Mouse (Mus musculus): ENCODE data around the gene Pon1. TPM values are rescaled to one million over a fixed set of nuclear protein-coding genes. Genes with fewer than 3 reads are reported as not detected.

Gene Pon1
- polyA plus RNA-seq, 1 experiment = not detected

DNA sequence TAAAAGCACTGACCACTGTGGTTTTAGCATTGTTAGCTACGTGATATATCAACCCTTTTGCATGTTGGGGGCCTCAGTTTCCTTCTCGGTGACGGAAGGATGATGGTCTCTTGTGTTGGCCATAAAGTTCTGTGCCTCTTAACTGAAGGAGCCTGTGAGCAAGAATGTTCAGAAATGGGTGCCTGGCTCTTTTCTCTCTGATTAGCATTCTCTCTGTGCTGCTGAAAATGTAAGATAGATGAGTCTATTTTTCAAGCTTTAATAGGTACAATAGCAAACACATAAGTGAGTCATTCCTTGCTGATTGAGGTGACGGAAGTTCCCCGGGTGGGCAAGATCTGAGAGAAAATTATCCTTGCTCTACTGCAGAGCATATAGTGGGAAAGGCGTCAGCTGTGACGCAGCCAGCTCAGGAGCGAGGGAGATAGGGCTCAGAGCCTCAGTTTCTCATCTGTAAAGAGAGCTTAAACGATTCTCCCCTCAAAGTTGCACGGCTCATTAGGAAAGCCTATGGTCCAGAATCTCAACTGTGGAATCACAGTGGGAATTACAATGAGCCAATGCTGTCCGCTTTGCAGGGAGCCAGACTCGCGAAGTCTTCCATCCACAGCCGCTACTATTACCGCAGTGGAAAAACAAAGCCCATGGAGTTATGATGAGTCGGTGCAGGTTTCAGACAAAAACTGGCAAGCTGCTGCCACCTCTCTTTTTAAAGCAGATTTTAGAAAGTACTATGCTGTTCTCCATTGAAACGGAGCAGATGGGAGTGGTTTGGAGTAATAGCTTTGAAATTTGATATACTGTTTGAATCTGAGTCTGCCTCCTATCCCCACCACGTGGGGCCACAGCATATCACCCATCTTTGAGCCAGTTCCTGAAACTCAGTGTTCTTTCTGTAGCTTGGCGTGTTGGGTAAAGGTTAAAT lies 15.5 kb downstream of the Pon1 start:
- H3K79me3 ChIP-seq (ENCODE audit: low read depth) = no peaks in the 10 kb centered on the region
- H3ac ChIP-seq (ENCODE audit: control insufficient read depth, insufficient read length, low read depth) = no peak overlapping the region
- H3K36me3 ChIP-seq (ENCODE audit: control insufficient read depth, insufficient read depth) = no peaks in the 10 kb centered on the region
- H3K4me3 ChIP-seq (ENCODE audit: insufficient read depth, poor library complexity, severe bottlenecking) = no peak overlapping the region
- TF ChIP-seq USF1 (IDR thresholded peaks at IDR 0.05; ENCODE audit: low read depth) = peak; percentile 38
- no peak for TF ChIP-seq MAX (IDR thresholded peaks at IDR 0.05)
- H3K79me2 ChIP-seq (ENCODE audit: control insufficient read depth, insufficient read depth) = no peaks in the 10 kb centered on the region
- no peaks in the 10 kb centered on the region for H3K27me3 ChIP-seq (ENCODE audit: control insufficient read depth, insufficient read depth, insufficient read length)

DNA sequence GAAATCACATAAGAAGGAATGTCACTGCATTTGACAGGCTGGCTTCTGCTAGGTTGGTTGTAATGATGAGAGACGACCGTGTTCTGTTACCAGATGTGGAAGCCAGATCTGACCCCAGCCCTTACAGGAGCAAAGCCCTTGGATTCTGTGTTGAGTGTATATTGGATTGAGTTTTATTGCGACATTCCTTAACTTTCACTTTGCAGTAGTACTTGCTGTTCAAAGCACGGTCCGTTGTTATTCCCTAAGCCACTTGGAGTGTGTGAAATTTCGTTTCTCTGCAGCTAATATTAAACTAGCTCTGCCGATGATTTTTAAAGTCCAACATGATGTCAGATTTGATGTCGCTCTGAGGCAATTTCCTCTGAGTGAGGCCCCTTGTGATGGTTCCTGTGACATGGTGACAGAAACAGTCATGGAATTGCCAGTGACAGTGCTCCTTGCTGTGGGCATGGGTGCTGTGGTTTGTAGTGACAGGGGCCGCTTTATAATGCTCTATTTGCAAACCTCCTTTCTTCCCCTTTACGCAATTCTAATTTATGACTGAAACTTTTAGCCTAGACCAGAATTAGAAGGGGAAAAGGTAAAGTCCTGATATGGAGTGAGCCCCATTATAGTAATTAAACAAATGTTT lies 19.4 kb downstream of the Pon1 start:
- Histone ChIP-seq H3K36me3 (ENCODE audit: control insufficient read depth, insufficient read depth) (no peaks in the 10 kb centered on the region), H3ac (ENCODE audit: control insufficient read depth, insufficient read length, low read depth) (no peak overlapping the region), H3K4me3 (ENCODE audit: insufficient read depth, poor library complexity, severe bottlenecking) (no peak overlapping the region), H3K79me2 (ENCODE audit: control insufficient read depth, insufficient read depth) (no peaks in the 10 kb centered on the region), H3K79me3 (ENCODE audit: low read depth) (no peaks in the 10 kb centered on the region), H3K27me3 (ENCODE audit: control insufficient read depth, insufficient read depth, insufficient read length) (peaks cover 3% of the 10 kb centered on the region)
- peak; percentile 18 for TF ChIP-seq CEBPB (IDR thresholded peaks at IDR 0.05; ENCODE audit: low read depth)
- no peak for TF ChIP-seq USF1 (IDR thresholded peaks at IDR 0.05; ENCODE audit: low read depth)
- no peak for TF ChIP-seq CTCF (IDR thresholded peaks at IDR 0.05; ENCODE audit: control insufficient read depth, insufficient read depth, insufficient read length)
- no peak for TF ChIP-seq MAX (IDR thresholded peaks at IDR 0.05)

DNA sequence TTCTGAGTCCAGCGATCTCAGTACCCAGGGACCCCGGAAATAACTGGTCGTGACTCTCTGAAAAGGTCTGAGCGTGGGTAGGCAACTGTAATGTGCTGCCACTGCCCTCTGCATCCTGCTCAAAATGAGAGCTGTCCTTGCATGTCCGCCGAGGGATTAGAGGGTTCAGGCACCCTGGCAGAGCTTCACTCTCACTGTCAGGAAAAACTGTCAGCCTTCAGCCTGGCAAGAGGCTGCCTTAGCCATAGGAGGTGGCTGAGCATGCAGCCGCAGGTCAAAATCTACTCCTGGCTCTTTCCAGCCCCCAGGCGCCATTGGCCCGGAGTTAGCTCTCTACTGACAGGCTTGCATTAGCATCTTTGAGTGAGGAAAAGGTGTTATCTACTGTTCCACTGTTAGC lies 21.2 kb downstream of the Pon1 start:
- no peak for TF ChIP-seq FOSL1 (IDR thresholded peaks at IDR 0.05; ENCODE audit: insufficient read depth, low read length, poor library complexity, severe bottlenecking)
- TF ChIP-seq MYOD1 (IDR thresholded peaks at IDR 0.05; ENCODE audit: control insufficient read depth, insufficient read length, low read depth) = no peak
- TF ChIP-seq CEBPB (IDR thresholded peaks at IDR 0.05; ENCODE audit: low read depth) = no peak
- Histone ChIP-seq H3K4me3 (ENCODE audit: insufficient read depth, poor library complexity, severe bottlenecking) (no peak overlapping the region), H3K36me3 (ENCODE audit: control insufficient read depth, insufficient read depth) (no peaks in the 10 kb centered on the region), H3ac (ENCODE audit: control insufficient read depth, insufficient read length, low read depth) (no peak overlapping the region), H3K79me3 (ENCODE audit: low read depth) (no peaks in the 10 kb centered on the region), H3K27me3 (ENCODE audit: control insufficient read depth, insufficient read depth, insufficient read length) (peaks cover 3% of the 10 kb centered on the region), H3K79me2 (ENCODE audit: control insufficient read depth, insufficient read depth) (no peaks in the 10 kb centered on the region)

DNA sequence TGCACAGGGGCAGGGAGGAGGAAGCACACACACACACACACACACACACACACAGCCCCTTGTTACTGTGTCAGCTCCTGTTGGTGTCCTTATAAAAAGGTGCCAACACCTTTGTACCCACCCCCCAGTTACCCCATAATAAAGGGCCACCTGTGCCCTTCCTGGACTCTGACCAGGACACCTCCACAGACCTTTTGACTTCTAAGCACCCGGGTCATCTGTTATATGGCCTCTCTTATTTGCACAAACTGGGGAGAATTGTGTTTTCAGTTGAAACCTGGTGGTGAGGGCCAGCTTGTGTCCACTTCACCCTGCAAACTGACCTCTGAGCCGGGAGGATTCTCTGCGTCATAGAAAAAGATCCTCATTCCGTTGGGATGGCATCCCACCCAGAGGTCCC lies 22.3 kb downstream of the Pon1 start:
- no peaks in the 10 kb centered on the region for H3K36me3 ChIP-seq (ENCODE audit: control insufficient read depth, insufficient read depth)
- no peak for TF ChIP-seq MAX (IDR thresholded peaks at IDR 0.05)
- TF ChIP-seq CTCF (IDR thresholded peaks at IDR 0.05; ENCODE audit: control insufficient read depth, insufficient read depth, insufficient read length) = no peak
- no peak for TF ChIP-seq FOSL1 (IDR thresholded peaks at IDR 0.05; ENCODE audit: insufficient read depth, low read length, poor library complexity, severe bottlenecking)
- no peak for TF ChIP-seq USF1 (IDR thresholded peaks at IDR 0.05; ENCODE audit: low read depth)
- no peak for TF ChIP-seq MYOG (IDR thresholded peaks at IDR 0.05; ENCODE audit: control insufficient read depth, extremely low read depth, insufficient read length)
- no peak for TF ChIP-seq CEBPB (IDR thresholded peaks at IDR 0.05; ENCODE audit: low read depth)
- no peak for TF ChIP-seq MYOD1 (IDR thresholded peaks at IDR 0.05; ENCODE audit: control insufficient read depth, insufficient read length, low read depth)

DNA sequence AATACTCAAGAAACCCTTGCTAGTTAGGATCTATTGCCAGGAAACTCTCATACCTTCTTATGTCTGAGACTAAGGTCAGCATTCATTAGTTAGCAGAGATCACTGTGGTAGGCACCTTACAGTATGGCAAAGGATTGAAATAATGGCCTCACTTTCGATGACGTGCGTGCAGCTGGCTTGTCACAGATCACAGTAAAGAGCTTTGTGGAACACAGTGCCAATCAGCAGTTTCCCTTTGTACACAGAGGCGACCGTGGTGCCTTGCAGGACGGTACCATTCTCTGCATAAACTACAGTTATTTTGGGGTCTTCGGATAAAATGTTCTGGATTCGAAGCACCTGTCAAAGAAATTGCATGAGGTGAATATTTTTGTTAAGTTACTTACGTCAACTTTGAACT lies 25.6 kb downstream of the Pon1 start:
- H3K4me3 ChIP-seq (ENCODE audit: insufficient read depth, poor library complexity, severe bottlenecking) = no peak overlapping the region
- TF ChIP-seq FOSL1 (IDR thresholded peaks at IDR 0.05; ENCODE audit: insufficient read depth, low read length, poor library complexity, severe bottlenecking) (no peak), USF1 (IDR thresholded peaks at IDR 0.05; ENCODE audit: low read depth) (no peak), MYOD1 (IDR thresholded peaks at IDR 0.05; ENCODE audit: control insufficient read depth, insufficient read length, low read depth) (no peak), MYOG (IDR thresholded peaks at IDR 0.05; ENCODE audit: control insufficient read depth, extremely low read depth, insufficient read length) (no peak), CTCF (IDR thresholded peaks at IDR 0.05; ENCODE audit: control insufficient read depth, insufficient read depth, insufficient read length) (no peak), MAX (IDR thresholded peaks at IDR 0.05) (no peak), CEBPB (IDR thresholded peaks at IDR 0.05; ENCODE audit: low read depth) (no peak)
- H3ac ChIP-seq (ENCODE audit: control insufficient read depth, insufficient read length, low read depth) = no peak overlapping the region
- H3K79me3 ChIP-seq (ENCODE audit: low read depth) = no peaks in the 10 kb centered on the region
- no peaks in the 10 kb centered on the region for H3K79me2 ChIP-seq (ENCODE audit: control insufficient read depth, insufficient read depth)
- no peaks in the 10 kb centered on the region for H3K36me3 ChIP-seq (ENCODE audit: control insufficient read depth, insufficient read depth)
- H3K27me3 ChIP-seq (ENCODE audit: control insufficient read depth, insufficient read depth, insufficient read length) = peaks cover 3% of the 10 kb centered on the region

More for the DNA sequence above, 22.3 kb downstream of the Pon1 start:
- Histone ChIP-seq H3K4me3 (ENCODE audit: insufficient read depth, poor library complexity, severe bottlenecking) (no peak overlapping the region), H3K79me3 (ENCODE audit: low read depth) (no peaks in the 10 kb centered on the region), H3ac (ENCODE audit: control insufficient read depth, insufficient read length, low read depth) (no peak overlapping the region), H3K27me3 (ENCODE audit: control insufficient read depth, insufficient read depth, insufficient read length) (peaks cover 3% of the 10 kb centered on the region), H3K79me2 (ENCODE audit: control insufficient read depth, insufficient read depth) (no peaks in the 10 kb centered on the region)
